Mouse (Mus musculus): ENCODE measurements around the gene Rcn2.
A peak's percentile ranks its signal among the peaks of the same experiment; 100 is the strongest.
"Not testable (repeated sequence)": the region's sequence is repeated elsewhere in the genome, so short reads cannot be mapped to it uniquely, and the experiment has no call there.

Rcn2 gene

DNA sequence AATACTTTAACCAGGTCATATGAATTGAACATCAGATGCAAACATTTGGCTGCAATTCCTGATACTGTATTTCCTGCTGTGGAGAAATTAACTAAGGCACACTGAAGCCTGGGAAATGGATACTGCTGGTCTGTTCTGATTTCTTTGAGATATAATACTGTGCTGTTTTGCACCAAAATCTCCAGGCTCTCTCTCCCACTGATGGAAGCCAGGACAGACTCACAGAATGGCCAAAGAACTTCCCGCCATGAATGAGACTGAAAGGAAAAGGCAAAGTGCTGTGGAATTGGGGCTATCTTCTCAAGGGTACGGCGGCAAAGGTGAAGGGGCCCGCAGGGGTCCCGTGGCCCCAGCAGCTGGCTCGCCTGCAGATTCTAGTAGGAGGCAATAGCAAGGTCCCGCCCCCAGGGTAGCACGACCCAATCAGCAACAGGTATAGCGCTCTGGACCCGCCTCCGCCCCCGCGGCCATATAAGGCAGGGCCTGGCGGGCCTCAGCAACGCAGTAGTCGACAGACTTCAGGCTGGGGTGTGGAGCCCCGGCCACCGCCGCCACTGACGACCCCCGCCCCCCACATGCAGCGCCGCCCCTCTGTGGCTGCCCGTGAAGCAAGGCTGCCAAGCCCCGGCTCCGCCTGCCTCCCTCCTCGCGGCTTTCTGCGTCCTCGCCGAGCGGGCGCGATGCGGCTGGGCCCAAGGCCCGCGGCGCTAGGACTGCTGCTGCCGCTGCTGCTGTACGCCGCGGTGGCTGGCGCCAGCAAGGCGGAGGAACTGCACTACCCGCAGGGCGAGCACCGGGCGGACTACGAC is at the start of gene Rcn2:
Rcn2 (plus strand) TSS at position 474 of the 809 bp plus-strand sequence.
- DNase-seq, result peak; percentile 94

DNA sequence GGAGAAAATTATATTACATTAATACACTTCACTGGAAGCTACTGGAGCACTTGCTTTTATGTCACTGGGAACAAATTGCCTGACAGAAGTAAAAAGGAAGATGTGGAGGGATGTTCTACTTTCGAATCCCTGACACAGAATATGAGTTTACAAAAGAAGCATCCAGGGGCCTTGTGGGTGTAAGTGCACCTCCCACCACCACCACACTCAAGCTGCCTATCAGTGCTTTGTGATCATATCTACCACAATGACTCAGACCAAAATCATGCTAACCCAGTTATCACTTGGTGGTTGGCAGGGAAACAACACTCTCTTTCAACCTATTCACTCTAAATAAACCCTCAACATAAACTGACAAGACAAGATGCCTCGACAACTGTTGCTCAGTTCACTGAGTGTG is 37.0 kb upstream of the Rcn2 start:
- DNase-seq, result not testable (repeated sequence)

DNA sequence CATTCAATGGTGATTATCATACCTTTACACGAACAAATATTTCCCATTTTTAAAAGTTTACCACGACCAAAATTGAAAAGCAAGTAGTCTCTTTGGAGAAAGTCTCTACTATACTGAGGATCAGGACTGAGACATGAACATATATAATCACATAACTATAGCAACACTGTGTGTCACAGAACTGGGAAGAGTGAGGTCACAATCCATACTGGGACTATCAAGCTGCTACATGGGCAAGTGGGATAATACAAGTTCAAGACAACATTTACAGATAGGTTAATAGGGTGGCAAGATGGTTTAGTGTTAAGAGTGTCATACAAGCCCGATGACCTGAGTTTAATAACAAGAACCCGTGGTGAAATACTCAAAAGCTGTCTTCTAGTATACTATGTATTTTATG is 31.2 kb upstream of the Rcn2 start, which contains the start of gene 4930563M21Rik:
4930563M21Rik (minus strand) TSS at position 101 of the 400 bp plus-strand sequence.
- no peak for DNase-seq

GRCm38 (mm10) chr9:56024772-56025171 is 16.9 kb upstream of the Rcn2 start:
- DNase-seq, result no peak

DNA sequence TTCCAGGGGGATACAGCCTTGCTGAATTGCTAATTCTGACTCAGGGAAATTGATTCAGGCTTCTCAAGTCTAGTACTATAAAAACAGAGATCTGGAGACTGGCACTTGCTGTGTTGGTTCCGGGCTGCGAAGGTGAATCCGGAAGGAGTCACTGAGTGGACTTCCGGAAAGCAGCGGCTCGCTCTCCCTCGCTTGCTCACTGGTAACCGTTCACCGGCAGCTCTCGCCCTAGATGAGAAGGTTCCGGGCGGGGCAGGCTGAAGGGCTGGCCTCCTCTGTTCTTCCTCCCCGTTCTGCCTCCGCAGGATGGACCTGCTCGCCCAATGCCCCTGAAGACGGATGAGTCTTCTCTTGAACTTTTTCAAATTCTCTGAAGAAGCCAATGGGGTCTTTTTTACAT is 14.4 kb upstream of the Rcn2 start:
- no peak for DNase-seq

DNA sequence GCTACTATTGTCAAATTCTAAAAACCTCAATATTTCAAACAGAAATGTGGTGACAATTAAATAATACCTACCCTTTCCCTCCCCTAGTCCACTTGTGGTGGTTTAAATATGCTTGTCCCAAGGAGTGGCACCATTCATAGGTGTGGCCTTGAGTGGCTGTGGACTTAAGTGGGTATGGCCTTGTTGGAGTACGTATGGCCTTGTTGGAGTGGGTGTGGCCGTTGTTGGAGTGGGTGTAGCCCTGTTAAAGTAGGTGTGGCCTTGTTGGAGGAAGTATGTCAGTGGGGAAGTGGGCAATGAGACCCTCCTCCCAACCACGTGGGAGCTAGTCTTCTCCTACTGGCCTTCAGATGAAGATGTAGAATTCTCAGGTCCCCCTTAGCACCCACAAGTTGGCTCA is 9.4 kb upstream of the Rcn2 start:
- DNase-seq, result no peak

DNA sequence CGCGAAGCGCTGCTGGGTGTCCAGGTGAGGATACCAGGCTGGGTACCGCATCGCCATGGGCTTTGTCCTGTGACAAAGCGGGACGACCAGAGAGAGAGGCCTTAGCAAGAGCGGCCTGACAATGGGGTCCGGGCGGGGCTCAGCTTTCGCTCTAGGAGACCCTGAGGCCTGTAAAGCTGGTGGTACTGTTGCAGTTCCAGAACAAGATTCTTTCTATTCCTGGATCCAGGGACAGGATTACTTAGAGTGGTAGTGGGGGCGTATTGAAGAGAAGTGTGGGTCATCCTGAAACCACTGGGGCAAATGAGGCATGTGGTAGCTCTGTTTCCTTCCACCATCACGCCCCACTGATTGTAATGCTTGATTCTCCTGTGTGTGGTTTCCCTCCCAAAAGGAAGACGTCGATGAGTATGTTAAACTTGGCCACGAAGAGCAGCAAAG is 556 bp downstream of the Rcn2 start:
- no peak for DNase-seq

- no peak for DNase-seq
Measured at GRCm38 (mm10) chr9:56053796-56054195, 12.2 kb downstream of the Rcn2 start.

- no peak for DNase-seq
Measured at GRCm38 (mm10) chr9:56056147-56056546, 14.5 kb downstream of the Rcn2 start.

GRCm38 (mm10) chr9:56062336-56062735 is 20.7 kb downstream of the Rcn2 start:
- no peak for DNase-seq

DNA sequence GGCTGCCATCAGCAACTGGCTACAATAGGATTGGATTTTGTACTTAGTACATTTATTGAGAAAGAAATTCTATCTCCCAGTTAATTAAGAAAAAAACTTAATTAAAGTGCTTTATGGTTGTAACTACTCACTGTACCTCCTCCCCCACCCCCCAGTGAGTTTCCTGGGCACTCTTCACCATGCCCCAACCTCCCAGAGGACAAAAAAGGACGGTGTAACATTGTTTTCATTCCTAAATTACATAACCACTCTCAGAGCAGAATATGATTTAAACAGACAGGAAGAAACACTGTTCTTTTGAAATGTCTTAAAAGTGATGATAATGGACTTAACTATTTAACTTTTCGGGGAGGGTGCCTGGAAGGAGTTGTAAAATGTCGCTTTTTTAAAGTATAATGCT is 23.4 kb downstream of the Rcn2 start:
- no peak for DNase-seq

GRCm38 (mm10) chr9:56067964-56068363 is 26.3 kb downstream of the Rcn2 start:
- DNase-seq, result no peak

GRCm38 (mm10) chr9:56068630-56069029 is 27.0 kb downstream of the Rcn2 start:
- no peak for DNase-seq

GRCm38 (mm10) chr9:56072861-56073260 is 31.2 kb downstream of the Rcn2 start:
- no peak for DNase-seq

DNA sequence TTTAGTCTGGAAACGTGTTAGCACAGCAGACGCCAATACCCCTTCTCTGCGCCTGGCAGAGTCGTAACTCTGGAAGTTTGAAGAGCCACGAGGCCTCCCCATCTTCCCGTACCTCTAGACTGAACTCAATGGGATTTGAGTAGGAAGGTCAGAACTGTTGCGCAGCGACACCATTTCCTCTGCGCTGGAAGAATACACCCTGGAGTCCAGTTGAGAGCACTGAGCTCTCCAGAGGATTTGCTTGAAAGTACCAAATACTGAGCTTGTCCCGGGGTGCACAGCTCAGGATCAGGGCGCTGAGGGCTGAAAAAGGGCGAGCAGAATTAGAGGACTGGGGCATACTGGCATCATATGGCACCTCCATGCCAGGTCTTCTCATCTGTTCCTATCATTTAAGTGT is 33.2 kb downstream of the Rcn2 start:
- DNase-seq, result no peak

GRCm38 (mm10) chr9:56075264-56075663 is 33.6 kb downstream of the Rcn2 start:
- peak; percentile 22 for DNase-seq

DNA sequence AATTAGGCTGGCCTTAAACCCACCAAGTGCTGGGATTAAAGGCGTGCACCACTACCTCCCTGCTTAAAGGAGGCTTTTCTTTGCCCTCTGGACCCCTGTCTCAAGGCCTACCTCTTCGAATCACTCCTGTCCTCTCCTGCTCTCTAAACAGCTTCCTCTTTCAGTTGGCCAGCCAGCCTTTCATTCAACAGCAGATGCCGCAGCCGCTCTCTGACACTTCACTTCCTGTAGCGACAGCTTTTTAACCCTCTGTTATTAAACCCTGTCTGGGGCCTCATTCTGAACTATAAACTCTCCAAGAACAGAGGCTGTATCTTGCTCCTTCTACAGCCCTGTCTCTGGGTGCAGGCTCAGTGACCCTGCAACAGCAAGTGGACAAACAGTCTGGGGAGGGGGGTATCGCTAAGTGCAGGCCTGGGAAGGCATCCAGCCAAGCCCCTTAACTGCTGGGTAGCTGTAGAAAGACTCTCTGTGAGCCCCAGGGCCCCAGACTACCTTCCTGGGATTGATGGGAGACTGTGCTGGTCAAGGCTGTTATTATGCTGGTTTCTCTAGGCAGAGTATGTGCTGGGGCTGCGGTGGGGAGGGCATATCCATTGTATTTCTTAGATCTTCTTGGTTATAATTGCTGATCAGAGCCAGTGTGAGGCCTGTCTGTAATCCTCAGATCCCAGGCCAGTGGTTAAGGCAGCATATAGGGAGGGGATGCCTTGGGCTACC is 34.4 kb downstream of the Rcn2 start:
- DNase-seq, result no peak

GRCm38 (mm10) chr9:56079587-56079986 is 37.9 kb downstream of the Rcn2 start:
- no peak for DNase-seq

DNA sequence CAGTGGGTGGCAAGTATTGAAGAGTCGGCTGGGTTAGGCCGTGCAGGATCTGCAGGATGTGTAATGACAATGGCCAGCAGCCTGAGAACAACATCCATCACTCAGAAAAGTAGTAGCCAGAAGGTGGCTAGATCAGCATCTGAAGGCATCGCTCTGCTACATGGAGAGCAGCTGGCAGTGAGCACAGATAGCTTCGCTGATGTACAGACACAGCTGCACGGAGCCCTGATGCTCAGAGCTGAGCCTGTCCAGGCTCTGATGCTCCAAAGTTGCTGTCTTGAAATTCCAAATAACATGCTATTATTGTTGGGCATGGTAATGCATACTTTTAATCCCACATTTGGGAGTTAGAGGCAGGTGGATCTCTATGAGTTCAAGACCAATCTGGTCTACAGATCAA is 44.9 kb downstream of the Rcn2 start:
- no peak for DNase-seq

DNA sequence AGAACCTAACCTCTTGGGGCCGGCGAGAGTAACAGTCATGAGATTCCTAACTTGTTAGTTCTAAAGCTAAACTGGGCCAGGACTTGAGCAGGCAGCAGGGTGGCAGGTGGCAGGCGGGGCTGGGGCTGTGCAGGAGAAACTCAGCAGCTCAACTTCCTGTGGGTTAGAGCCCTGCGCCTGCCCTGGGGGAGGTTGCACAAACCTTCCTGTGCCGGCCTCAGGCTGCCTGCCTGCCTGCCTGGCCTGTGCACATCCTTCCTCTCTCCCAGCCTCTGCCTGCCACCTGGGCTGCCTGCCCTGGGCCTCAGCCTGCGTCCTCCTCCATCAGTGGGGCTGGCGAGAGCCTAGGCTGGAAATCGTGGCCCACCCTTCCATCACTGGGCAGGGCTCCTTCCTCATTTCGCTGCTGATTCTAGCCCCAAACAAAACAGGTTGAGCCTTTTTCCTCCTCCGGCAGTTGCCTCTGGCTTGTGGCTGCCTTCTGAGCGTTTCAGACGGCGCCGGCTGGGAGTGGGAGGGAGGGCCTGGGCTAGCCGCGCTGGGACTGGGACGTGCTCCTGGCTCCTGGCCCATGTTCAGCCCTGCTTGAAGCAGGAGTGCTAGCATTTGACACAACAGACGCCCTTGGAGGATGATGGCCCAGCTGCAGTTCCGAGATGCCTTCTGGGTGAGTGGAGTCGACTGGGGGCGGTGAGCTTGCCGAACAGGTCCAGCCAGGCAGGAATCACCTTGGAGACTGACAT is 48.3 kb downstream of the Rcn2 start, which contains the start of gene Pstpip1:
Pstpip1 (plus strand) TSS at position 185 of the 743 bp plus-strand sequence.
- peak; percentile 28 for DNase-seq

DNA sequence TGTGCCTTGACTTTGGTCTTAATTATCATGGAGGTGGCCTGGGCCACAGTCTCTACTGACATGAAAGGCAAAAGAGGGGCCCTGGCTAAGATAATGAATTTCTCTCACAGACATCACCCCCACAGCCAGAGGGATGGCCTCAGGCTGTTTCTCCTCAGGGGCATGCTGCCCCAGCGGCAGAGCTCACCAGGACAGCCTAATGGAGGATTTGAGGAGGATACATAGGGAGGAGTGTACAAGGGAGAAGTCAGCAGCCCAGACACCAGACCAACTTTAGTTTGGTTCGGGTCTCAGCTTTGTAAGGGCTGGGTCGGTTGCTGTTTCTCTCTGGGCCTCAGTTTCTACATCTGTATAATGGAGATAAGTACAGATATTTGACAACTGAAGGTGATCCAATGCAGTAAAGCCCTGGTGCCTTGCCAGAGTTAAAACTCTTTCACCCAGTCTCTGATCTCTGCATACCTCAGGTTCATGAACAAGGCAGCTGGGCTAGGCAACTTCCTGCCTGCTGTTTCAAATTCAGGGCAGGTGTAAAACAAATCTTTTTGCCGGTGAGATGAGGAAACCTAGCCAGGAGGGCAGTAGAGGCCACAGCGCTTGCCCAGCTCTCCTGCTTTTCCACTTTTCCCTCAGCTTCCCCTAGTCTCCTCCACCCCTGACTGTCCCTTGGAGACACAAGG is 49.0 kb downstream of the Rcn2 start:
- no peak for DNase-seq

- no peak for DNase-seq
Measured at GRCm38 (mm10) chr9:56092102-56092501, 50.5 kb downstream of the Rcn2 start.
